Mouse (Mus musculus) large intestine, adult 2 months (tissue): ENCODE measurements around the gene Rhox11. TPM values are rescaled to one million over a fixed set of nuclear protein-coding genes. Genes with fewer than 3 reads are reported as not detected.
"Not testable (repeated sequence)": the region's sequence is repeated elsewhere in the genome, so short reads cannot be mapped to it uniquely, and the experiment has no call there.

Source experiments
- DNase-seq: peaks from one replicate; pipeline ENCODE4 v3.0.0-alpha.2; 2012; ENCODE audit warnings: low read depth, low spot score
- WGBS: fragments of 180-500 bp; shearing (Covaris S2); methylation state at CpG from one replicate; pipeline ENCODE4 v1.1.7; 2018; 5-methylcytosine and 5-hydroxymethylcytosine counted together
- polyA plus RNA-seq: library from polyadenylated mRNA; depleted of rRNA; stranded (reverse); fragments of >200 nt; gene quantifications from 2 replicates; pipeline ENCODE4 v1.2.3, GENCODE M21; 2012; rRNA removed

The Rhox11 gene
- not detected in 2 replicates for polyA plus RNA-seq

DNA sequence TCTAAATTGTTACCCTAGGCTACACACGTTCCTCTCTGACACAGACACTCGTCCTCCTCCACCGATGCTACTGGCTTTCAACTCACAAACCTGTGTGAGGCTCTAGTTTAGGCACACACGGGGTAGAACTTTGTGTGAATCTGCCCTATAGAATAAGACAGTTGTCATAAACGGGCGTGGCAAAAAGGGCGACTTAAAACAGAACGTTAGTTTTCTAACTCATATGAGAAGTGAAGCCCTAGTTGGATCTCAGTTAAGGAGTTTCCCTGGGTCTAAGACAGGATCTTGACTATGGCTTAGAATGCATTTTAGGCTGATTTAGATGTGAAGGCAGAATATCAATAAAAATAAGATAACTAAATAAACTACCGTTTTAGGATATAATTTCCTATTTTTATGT, at the start of gene Rhox11:
Gene Rhox11, minus strand, starts transcription at position 101 of the 400 bp plus-strand sequence.
- no peak for DNase-seq
- 73% methylated on average over 9 of the region's 9 CpGs for WGBS

DNA sequence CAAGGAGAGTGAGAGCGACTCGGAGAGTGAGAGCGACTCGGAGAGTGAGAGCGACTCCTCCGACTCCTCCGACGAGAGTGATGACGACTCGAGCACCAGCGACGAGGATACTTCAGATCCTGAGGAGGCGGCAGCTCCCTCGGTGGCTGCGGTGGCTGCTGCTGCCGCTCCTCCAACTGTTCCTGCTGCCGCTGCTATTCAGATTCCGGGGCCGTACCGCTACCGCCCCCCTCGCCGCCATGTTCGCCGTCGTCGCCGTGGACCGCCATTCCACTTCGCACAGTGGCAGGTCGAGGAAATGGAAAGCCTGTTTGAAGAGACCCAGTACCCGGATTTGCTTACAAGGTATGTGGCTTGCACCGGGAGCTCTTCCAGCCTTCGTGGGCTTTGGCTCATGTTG, 36.5 kb upstream of the Rhox11 start:
- DNase-seq, result no peak
- 89% methylated on average over 34 of the region's 34 CpGs for WGBS

DNA sequence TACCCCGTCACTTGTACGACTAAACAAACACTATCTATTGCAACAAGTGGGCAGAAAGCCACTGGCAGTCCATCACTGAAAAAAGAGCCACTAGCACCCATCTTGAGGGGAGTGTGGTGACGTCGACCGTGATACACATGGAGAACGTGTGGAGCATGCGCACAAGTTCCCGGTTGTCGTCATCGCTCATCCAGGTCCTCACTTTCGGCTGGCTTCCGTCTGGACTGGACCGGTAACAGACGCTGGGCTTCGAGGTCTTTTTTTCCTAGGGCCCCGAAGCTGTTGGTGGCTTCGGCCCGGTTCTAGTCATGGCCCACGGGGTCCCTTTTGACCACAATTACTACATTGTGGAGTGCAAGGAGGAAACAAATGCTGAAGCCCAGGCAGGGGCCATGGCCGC, 36.0 kb upstream of the Rhox11 start, which contains the start of gene Rhox13:
Gene Rhox13, plus strand, starts transcription at position 238 of the 400 bp plus-strand sequence.
- no peak for DNase-seq
- WGBS, result 95% methylated on average over 20 of the region's 20 CpGs

DNA sequence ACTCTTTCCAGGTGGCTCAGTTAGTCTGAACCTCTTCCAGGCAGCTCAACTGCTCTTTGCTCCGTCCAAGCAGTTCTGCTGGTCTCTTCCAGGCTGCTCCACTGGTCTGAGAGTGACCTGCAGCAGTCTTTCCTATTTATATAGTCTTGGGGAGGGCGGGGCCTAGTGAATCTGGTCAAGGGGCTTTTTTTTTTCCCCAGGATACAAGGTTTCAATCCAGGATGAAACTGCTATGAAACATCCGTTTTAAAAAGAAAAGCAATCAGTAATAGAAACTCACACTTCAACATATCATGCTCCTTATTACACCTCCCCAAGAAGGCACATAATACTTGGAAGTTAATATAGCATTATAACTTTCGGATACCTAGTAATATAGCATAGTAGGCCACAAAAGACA, 25.9 kb upstream of the Rhox11 start, which contains the start of gene Rhox12:
Gene Rhox12, minus strand, starts transcription at position 101 of the 400 bp plus-strand sequence.
- no peak for DNase-seq
- WGBS, result 63% methylated on average over 4 of the region's 4 CpGs

DNA sequence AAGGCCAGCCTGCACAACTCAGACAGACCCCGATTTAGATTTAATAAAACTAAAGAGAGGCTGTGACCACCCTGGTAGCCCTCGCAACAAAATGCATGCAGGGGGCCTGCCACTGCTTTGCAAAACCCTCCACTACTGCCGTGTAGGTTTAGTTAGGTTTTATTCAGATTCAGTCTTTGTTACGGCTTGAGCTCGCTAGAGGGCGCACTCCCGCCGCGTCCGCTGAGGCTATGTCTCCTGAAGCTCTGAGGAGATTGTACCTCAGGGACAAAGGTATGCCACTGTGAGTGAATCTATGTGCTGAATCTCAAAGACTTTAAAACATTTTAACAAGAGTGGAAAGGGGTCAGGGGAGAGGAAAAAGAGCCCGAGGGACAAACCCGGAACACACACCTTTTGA, 715 bp downstream of the Rhox11 start:
- 17% methylated on average over 12 of the region's 12 CpGs for WGBS
- no peak for DNase-seq

DNA sequence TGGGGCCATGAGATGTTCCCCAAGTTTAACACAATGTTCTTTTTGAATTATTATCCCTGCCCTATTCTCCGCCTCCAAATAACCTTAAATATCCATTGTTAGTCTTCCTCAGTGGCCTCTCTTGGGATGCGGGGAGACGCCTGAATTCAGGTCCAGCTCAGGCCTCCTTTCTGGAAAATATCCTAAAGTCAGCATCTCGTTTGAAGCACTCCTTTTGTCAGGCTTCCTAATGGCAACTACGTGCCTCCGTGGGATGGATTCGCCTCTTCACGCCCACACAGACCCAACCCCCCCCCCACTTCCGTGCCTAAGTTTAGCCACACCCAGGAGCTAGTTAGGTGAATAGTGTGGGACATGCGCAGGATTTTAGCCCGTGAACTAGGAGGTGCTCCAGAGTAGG, 18.8 kb downstream of the Rhox11 start, which contains the start of gene Rhox10:
Gene Rhox10, plus strand, starts transcription at position 301 of the 400 bp plus-strand sequence.
- DNase-seq, result no peak
- WGBS, result 83% methylated on average over 11 of the region's 11 CpGs

DNA sequence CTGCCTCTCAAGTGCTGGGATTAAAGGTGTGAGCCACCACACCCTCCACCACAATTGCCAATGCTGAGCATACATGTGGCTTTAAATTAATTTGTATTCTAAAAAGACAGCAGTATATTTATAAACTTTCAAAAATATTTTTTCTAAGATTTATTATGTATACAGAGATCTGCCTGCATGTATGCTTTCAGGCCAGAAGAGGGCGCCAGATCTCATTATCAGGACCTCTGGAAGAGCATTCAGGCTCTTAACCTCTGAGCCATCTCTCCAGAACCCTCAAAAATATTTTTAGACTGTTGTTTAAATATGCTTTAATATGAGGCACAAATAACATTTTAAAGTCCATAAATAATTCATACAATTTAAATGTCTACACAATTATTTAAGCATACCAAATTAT, 23.4 kb downstream of the Rhox11 start:
- DNase-seq, result no peak

DNA sequence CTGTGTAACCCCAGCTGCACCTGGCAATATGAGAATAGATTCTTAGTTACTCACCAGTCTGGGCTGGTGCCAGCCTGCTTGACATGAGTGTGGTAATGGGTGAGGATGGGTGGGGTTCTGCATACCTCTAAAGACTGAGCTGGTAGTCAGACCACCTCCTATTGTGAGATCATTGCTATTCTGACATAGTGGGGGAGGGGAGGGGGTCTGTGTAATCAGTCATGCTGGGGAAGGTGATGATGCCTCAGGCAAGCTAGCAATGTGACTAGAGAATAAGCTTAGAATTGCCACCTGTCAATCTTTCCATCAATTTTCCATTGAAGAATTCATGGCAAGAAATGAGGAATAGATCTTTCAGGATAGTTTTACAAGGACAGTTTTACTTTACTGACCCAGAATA, 41.9 kb downstream of the Rhox11 start, which contains the start of gene Btg1-ps2:
Gene Btg1-ps2, minus strand, starts transcription at position 101 of the 400 bp plus-strand sequence.
- DNase-seq, result not testable (repeated sequence)

More for the DNA sequence above, 23.4 kb downstream of the Rhox11 start:
- WGBS, result 0% methylated on average over 1 of the region's 1 CpGs

DNA sequence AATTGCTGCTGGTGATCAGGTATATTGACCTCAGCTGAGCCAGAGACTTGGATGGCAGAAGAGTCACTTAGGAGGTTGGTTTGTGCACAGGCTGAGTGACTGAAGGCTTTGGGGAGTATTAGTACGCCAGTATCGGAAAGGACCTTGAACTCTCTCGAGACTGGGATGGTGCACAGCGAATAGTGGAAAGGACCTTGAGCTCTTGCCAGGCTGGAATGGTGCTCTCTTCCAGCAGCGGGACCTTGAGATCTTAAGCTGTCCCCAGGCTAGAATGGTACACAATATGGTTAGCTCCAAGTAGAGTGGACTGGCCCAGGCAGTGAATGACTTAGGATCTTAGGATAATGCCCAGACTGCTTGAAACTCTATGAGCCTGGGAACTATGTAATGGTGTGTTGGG, 45.3 kb downstream of the Rhox11 start:
- WGBS, result 93% methylated on average over 5 of the region's 5 CpGs
- no peak for DNase-seq

DNA sequence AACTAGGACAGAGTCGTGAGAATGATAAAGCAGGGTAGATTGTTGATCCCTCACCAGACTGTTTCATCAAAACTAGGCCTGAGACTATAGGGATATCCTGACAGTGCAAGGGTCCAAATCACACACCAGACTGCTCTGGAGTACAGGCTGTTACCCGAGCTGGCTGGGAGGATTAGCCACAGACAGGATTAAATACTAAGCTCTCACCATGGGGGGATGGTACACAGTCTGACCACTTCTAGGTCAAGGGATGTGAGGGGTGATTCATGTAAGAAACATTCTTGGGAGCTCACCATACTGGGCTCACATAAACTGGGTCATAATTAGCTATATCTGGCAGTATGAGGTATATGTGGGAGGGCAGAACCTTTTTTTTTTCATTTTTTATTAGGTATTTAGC, 51.1 kb downstream of the Rhox11 start:
- 61% methylated on average over 2 of the region's 2 CpGs for WGBS
- DNase-seq, result no peak

Other genes with a start within 250 kb of the Rhox11 start
- gene Rhox8, start 206.2 kb downstream of the Rhox11 start, polyA plus RNA-seq, result not detected in 2 replicates
- gene Rhox7b, start 187.9 kb downstream of the Rhox11 start, polyA plus RNA-seq, result not detected in 2 replicates
- gene Rhox9, start 183.4 kb downstream of the Rhox11 start, polyA plus RNA-seq, result not detected in 2 replicates
- gene Btg1-ps1, start 66.3 kb downstream of the Rhox11 start, polyA plus RNA-seq, result not detected in 2 replicates
- gene Btg1-ps2, start 42.0 kb downstream of the Rhox11 start, polyA plus RNA-seq, result not detected in 2 replicates
- not detected in 2 replicates for gene Rhox10, start 18.7 kb downstream of the Rhox11 start, polyA plus RNA-seq
- not detected in 2 replicates for gene Rhox12, start 25.8 kb upstream of the Rhox11 start, polyA plus RNA-seq
- gene Rhox13, start 36.1 kb upstream of the Rhox11 start, polyA plus RNA-seq, result not detected in 2 replicates
- 1.9 and 4.6 TPM in 2 replicates for gene Zbtb33, start 104.7 kb upstream of the Rhox11 start, polyA plus RNA-seq
- gene Tmem255a, start 167.3 kb upstream of the Rhox11 start, polyA plus RNA-seq, result 0.19 and 0.36 TPM in 2 replicates
- gene Atp1b4, start 231.0 kb upstream of the Rhox11 start, polyA plus RNA-seq, result not detected in 2 replicates